Mouse (Mus musculus) lung, embryonic 14.5 days (tissue): ENCODE measurements around the gene Ndrg3. TPM values are rescaled to one million over a fixed set of nuclear protein-coding genes. Genes with fewer than 3 reads are reported as not detected.

Source experiments
- ATAC-seq: fragments of 200-750 bp; cut with Nextera tagmentation; 2 replicates; pipeline ENCODE4 v1.8.0; 2017; ENCODE audit warnings: mild to moderate bottlenecking, moderate TSS enrichment, moderate library complexity; ENCODE audit not compliant: insufficient read depth
- DNase-seq: peaks from one replicate; pipeline ENCODE4 v3.0.0-alpha.2; 2015
- H3K27ac ChIP-seq: fragments of 300-500 bp; sonication (generic); 2 replicates; pipeline ENCODE4 v1.5.1; 2014; ENCODE audit warnings: low read depth, mild to moderate bottlenecking, moderate library complexity
- H3K27me3 ChIP-seq: fragments of 300-500 bp; sonication (generic); 2 replicates; pipeline ENCODE4 v1.6.1; 2014; ENCODE audit warnings: low read length, control low read depth; ENCODE audit not compliant: insufficient read depth
- H3K36me3 ChIP-seq: fragments of 300-500 bp; sonication (generic); 2 replicates; pipeline ENCODE4 v1.6.1; 2014; ENCODE audit warnings: control low read depth; ENCODE audit not compliant: insufficient read depth
- H3K4me1 ChIP-seq: fragments of 300-500 bp; sonication (generic); 2 replicates; pipeline ENCODE4 v1.6.1; 2014; ENCODE audit warnings: antibody characterized with exemption, control low read depth; ENCODE audit not compliant: insufficient read depth
- H3K4me2 ChIP-seq: fragments of 300-500 bp; sonication (generic); 2 replicates; pipeline ENCODE4 v1.6.1; 2014; ENCODE audit warnings: mild to moderate bottlenecking
- H3K4me3 ChIP-seq: fragments of 300-500 bp; sonication (generic); 2 replicates; pipeline ENCODE4 v1.5.1; 2014; ENCODE audit warnings: low read depth, low read length
- H3K9ac ChIP-seq: fragments of 300-500 bp; sonication (generic); 2 replicates; pipeline ENCODE4 v1.6.1; 2014
- H3K9me3 ChIP-seq: fragments of 300-500 bp; sonication (generic); 2 replicates; pipeline ENCODE4 v1.6.1; 2016; ENCODE audit warnings: low read depth, low read length, control low read depth
- CTCF ChIP-seq: IDR thresholded peaks from 2 replicates; pipeline ENCODE4 v1.5.1; 2016; ENCODE audit warnings: antibody characterized with exemption, low read depth
- WGBS: fragments of 180-500 bp; shearing (Covaris S2); extraction: QIAGEN DNeasy Blood & Tissue Kit; methylation state at CpG from one replicate; pipeline ENCODE4 v1.1.7; 2014; 5-methylcytosine and 5-hydroxymethylcytosine counted together
- polyA plus RNA-seq: library from polyadenylated mRNA; unstranded; fragments of >200 nt; fragmentation: Nextera tagmentation; extraction: Ambion mirVana; gene quantifications from 2 replicates; pipeline ENCODE4 v1.2.1, GENCODE M21; 2014

The Ndrg3 gene
- polyA plus RNA-seq, 1 experiment from 2014 or later, result 43.7 TPM

DNA sequence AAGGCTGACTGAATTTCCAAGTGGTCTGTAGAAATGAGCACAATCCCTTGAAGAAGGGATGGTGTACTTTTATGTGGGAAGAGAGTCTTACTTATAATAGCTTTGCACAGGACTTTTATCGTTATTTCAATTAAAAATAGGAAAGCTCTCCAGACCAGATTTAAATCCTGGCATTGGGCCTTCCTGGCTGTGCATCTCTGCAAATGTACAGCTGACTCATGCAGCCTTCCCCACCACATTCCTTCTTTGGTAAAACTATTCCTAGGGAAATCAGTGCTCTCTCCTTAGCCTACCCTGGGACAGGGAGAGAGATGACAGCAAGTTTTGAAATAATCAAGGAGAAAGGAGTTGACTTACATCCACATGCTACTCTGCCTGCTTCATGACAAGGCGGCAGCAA is 54.1 kb downstream of the Ndrg3 start:
- ATAC-seq (no peak), DNase-seq (no peak)
- Histone ChIP-seq H3K9ac (no peak overlapping the region), H3K27me3 (no peaks in the 10 kb centered on the region), H3K27ac (no peak overlapping the region), H3K4me1 (no peaks in the 10 kb centered on the region), H3K9me3 (no peaks in the 10 kb centered on the region), H3K36me3 (peaks cover 12% of the 10 kb centered on the region; the same call in 1 of the 2 replicates), H3K4me3 (no peak overlapping the region), H3K4me2 (no peak overlapping the region)
- no peak for TF ChIP-seq CTCF
- WGBS, result 81% methylated on average over 2 of the region's 2 CpGs

DNA sequence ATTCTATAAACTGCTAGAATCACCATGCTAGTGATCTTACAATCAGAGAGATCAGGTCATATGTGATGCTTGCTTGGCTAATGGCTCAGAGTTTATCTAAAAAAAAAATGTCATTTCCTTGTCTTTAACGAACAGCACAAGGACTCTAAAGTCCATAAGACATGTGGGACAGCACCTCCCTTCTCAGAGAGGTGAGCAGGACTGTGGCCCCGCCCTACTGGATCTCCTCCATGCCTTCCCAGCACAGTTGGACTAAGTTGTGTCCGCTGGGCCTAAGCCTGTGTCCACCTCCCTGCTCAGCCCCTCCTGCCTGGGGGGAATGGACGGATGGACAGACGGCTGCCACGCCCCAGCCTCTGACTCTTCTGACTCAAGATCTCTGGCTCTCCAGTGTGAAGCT is 56.9 kb downstream of the Ndrg3 start:
- Histone ChIP-seq H3K36me3 (peaks cover 17% of the 10 kb centered on the region; the same call in 1 of the 2 replicates), H3K4me1 (no peaks in the 10 kb centered on the region), H3K4me2 (no peak overlapping the region), H3K4me3 (no peak overlapping the region), H3K9me3 (no peaks in the 10 kb centered on the region), H3K9ac (no peak overlapping the region), H3K27ac (no peak overlapping the region), H3K27me3 (no peaks in the 10 kb centered on the region)
- no peak for TF ChIP-seq CTCF
- WGBS, result 86% methylated on average over 6 of the region's 6 CpGs
- DNase-seq, result no peak
- ATAC-seq, result no peak

DNA sequence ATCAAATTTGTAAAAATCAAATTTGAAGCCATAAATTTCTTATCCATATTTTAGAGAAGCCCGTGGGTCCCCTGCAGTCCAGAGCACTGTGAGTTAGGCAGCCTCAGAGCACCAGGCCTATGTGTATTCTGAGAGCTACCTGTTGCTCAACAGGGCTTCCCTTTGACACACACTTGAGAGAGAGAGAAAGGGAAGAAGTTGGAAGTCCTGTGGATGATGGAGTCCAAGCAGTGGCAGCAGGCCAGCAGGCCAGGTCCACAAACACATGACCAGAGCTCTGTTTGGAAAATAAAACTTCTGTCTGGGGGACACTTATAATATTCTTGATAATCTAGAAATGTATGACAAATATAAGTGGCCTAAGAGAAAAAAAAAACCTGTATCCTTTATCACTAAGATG is 58.4 kb downstream of the Ndrg3 start:
- H3K9me3 ChIP-seq, result no peaks in the 10 kb centered on the region
- no peak overlapping the region for H3K27ac ChIP-seq
- peaks cover 17% of the 10 kb centered on the region; the same call in 1 of the 2 replicates for H3K36me3 ChIP-seq
- ATAC-seq (no peak), DNase-seq (no peak)
- H3K4me3 ChIP-seq, result no peak overlapping the region
- no peak for TF ChIP-seq CTCF
- no peak overlapping the region for H3K4me2 ChIP-seq
- no peak overlapping the region for H3K9ac ChIP-seq
- 80% methylated on average over 1 of the region's 1 CpGs for WGBS
- no peaks in the 10 kb centered on the region for H3K27me3 ChIP-seq
- no peaks in the 10 kb centered on the region for H3K4me1 ChIP-seq

DNA sequence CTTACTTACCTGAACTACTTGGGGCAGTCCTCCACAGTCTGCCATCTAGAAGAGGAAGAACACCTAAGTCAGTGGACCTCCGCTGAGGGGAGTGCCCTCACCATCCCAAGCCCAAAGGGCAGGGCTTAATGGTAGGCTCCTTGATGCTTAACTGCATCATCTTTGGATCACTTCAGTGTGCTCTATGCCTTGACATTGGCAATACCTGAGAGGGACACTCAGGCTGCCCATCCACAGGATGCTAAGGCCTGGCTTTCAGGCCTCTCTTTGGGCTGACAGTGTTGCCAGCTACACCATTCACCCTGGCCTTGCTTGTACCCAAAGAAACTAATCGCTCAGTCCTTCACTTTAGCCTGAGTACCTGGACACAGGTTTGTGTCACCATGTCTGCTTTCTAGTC is 60.4 kb downstream of the Ndrg3 start:
- Histone ChIP-seq H3K27ac (no peak overlapping the region), H3K4me2 (no peak overlapping the region), H3K4me1 (no peaks in the 10 kb centered on the region), H3K4me3 (no peak overlapping the region), H3K9me3 (no peaks in the 10 kb centered on the region), H3K9ac (no peak overlapping the region), H3K27me3 (no peaks in the 10 kb centered on the region), H3K36me3 (peaks cover 11% of the 10 kb centered on the region; the same call in 1 of the 2 replicates)
- TF ChIP-seq CTCF, result no peak
- DNase-seq (no peak), ATAC-seq (no peak)
- 92% methylated on average over 2 of the region's 2 CpGs for WGBS

DNA sequence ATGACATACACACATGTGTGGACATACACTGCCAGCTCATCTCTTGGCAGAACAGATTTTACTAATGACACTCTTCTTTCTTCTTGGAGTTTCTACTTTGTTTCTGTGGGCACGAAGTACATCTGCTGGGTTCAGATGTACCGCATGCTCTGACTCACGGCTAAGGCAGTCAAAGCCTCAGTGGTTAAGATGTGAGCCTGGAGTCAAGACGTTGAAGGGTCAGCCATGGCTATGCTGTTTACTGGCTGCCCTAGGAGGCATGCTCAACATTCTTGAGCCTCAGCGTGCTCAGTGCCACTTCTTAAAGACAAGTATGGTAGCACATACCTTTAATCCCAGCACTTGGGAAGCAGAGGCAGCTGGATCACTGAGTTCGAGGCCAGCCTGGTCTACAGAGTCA is 61.3 kb downstream of the Ndrg3 start:
- 78% methylated on average over 6 of the region's 6 CpGs for WGBS
- no peak overlapping the region for H3K4me2 ChIP-seq
- no peaks in the 10 kb centered on the region for H3K9me3 ChIP-seq
- H3K9ac ChIP-seq, result no peak overlapping the region
- no peak overlapping the region for H3K27ac ChIP-seq
- H3K4me3 ChIP-seq, result no peak overlapping the region
- TF ChIP-seq CTCF, result no peak
- H3K4me1 ChIP-seq, result no peaks in the 10 kb centered on the region
- no peaks in the 10 kb centered on the region for H3K27me3 ChIP-seq
- no peak for DNase-seq
- peaks cover 8% of the 10 kb centered on the region; the same call in 1 of the 2 replicates for H3K36me3 ChIP-seq
- ATAC-seq, result no peak

DNA sequence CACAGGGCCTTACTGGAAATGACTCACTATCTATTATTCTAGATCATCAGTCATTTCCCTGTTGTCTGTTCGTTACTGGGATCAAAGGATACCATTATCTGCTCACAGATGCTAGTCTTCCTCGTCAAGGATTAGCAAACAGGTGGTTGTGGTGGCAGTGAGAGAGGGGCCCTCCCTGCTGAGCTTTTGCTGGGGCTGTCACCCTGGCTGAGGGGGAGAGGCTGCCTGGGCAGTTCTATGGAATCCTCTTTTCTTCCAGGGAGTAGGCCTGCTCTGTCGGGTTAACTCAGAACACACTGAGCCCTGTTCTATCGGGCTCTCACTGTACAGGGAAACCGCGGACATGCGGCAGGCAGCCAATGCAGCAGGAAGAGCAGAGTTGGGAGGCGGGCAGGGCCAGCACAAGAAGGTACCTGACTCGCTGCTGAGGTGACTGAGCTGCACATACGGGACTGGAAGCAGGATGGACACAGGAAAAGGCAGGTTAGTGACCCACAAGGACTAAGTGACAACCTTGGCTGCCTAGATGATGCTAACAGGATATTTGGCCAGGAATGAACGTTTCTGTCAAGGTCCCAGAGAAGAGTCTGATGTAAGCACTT is 62.2 kb downstream of the Ndrg3 start:
- Histone ChIP-seq H3K4me1 (no peaks in the 10 kb centered on the region), H3K4me2 (no peak overlapping the region), H3K27ac (no peak overlapping the region), H3K36me3 (0 out of 2 replicates have a peak, but pooled peaks cover 8% of the 10 kb centered on the region), H3K27me3 (no peaks in the 10 kb centered on the region), H3K9me3 (no peaks in the 10 kb centered on the region), H3K9ac (no peak overlapping the region), H3K4me3 (no peak overlapping the region)
- WGBS, result 60% methylated on average over 11 of the region's 11 CpGs
- ATAC-seq (no peak), DNase-seq (no peak)
- no peak for TF ChIP-seq CTCF

DNA sequence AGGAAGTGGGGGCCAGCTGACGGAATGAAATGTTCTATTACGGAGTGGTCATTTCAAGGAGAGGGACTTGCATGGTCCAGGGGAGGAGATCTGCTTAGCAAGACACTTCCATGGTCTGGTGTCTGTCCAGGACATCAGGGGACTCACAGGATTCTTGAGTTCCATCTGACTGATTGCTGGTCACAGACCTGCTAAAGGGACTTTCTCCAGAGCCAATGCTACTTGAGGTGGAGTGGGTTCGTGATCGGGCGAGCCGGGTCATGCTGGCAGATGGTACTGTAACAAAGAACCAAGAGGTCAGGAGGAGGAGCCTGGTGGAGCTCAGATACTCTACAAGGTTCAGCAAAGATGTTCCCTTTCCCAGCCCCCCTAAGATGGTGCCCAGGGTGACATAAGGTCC is 63.2 kb downstream of the Ndrg3 start:
- Histone ChIP-seq H3K9ac (no peak overlapping the region), H3K9me3 (no peaks in the 10 kb centered on the region), H3K27me3 (no peaks in the 10 kb centered on the region), H3K4me2 (no peak overlapping the region), H3K4me1 (no peaks in the 10 kb centered on the region), H3K4me3 (no peak overlapping the region), H3K36me3 (0 out of 2 replicates have a peak, but pooled peaks cover 8% of the 10 kb centered on the region), H3K27ac (no peak overlapping the region)
- 90% methylated on average over 6 of the region's 6 CpGs for WGBS
- DNase-seq (no peak), ATAC-seq (no peak)
- TF ChIP-seq CTCF, result no peak
